Mouse (Mus musculus): ENCODE results near the gene Ptprb. TPM values are rescaled to one million over a fixed set of nuclear protein-coding genes. Genes with fewer than 3 reads are reported as not detected.

Gene Ptprb
- total and polyA plus RNA-seq, 2 experiments from 2014 or later: 3.3 to 9.8 TPM

- no peak for TF ChIP-seq CTCF (IDR thresholded peaks at IDR 0.05)
- H3K9me3 ChIP-seq (ENCODE audit: low read length): no peaks in the 10 kb centered on the region
- no peaks in the 10 kb centered on the region; the same call in 1 of the 2 replicates for H3K4me1 ChIP-seq (ENCODE audit: insufficient read depth, low read length)
- peak overlapping the region; percentile 50 for H3K4me3 ChIP-seq (ENCODE audit: low read depth, low read length)
- ATAC-seq (ENCODE audit: low FRiP score): no peak
- no peak for DNase-seq (ENCODE audit: low spot score)
- no peak overlapping the region for H3K27ac ChIP-seq (ENCODE audit: low read depth, low read length)
- H3K27me3 ChIP-seq (ENCODE audit: insufficient read depth, low read length): 0 out of 2 replicates have a peak, but pooled peaks cover 6% of the 10 kb centered on the region
- WGBS: 25% methylated on average over 7 of the region's 7 CpGs
- H3K36me3 ChIP-seq (ENCODE audit: insufficient read depth, low read length): no peaks in the 10 kb centered on the region
- peak overlapping the region; percentile 57 for H3K9ac ChIP-seq (replicated peaks; ENCODE audit: low read length, poor library complexity, severe bottlenecking)
- H3K4me2 ChIP-seq (ENCODE audit: low read depth, low read length, poor library complexity, severe bottlenecking): peak overlapping the region; percentile 99
Observed at GRCm38 (mm10) chr10:116300824-116301223, 25.5 kb downstream of the Ptprb start.

GRCm38 (mm10) chr10:116301258-116301657 lies 25.9 kb downstream of the Ptprb start:
- peak overlapping the region; percentile 50 for H3K4me3 ChIP-seq (ENCODE audit: low read depth, low read length)
- peak; percentile 49; the same call in 1 of the 2 replicates for ATAC-seq (ENCODE audit: low FRiP score)
- DNase-seq (ENCODE audit: low spot score): peak; percentile 17
- under 1% methylated on average over 28 of the region's 36 CpGs for WGBS
- H3K27ac ChIP-seq (ENCODE audit: low read depth, low read length): no peak overlapping the region
- H3K27me3 ChIP-seq (ENCODE audit: insufficient read depth, low read length): 0 out of 2 replicates have a peak, but pooled peaks cover 6% of the 10 kb centered on the region
- no peaks in the 10 kb centered on the region for H3K9me3 ChIP-seq (ENCODE audit: low read length)
- no peak for TF ChIP-seq CTCF (IDR thresholded peaks at IDR 0.05)
- peak overlapping the region; percentile 57 for H3K9ac ChIP-seq (replicated peaks; ENCODE audit: low read length, poor library complexity, severe bottlenecking)
- peak overlapping the region; percentile 99 for H3K4me2 ChIP-seq (ENCODE audit: low read depth, low read length, poor library complexity, severe bottlenecking)
- no peaks in the 10 kb centered on the region; the same call in 1 of the 2 replicates for H3K4me1 ChIP-seq (ENCODE audit: insufficient read depth, low read length)
- H3K36me3 ChIP-seq (ENCODE audit: insufficient read depth, low read length): no peaks in the 10 kb centered on the region

GRCm38 (mm10) chr10:116304355-116304754 lies 29.0 kb downstream of the Ptprb start:
- H3K27ac ChIP-seq (ENCODE audit: low read depth, low read length): no peak overlapping the region
- no peaks in the 10 kb centered on the region for H3K9me3 ChIP-seq (ENCODE audit: low read length)
- H3K9ac ChIP-seq (replicated peaks; ENCODE audit: low read length, poor library complexity, severe bottlenecking): no peak overlapping the region
- H3K27me3 ChIP-seq (ENCODE audit: insufficient read depth, low read length): 0 out of 2 replicates have a peak, but pooled peaks cover 6% of the 10 kb centered on the region
- no peak overlapping the region for H3K4me2 ChIP-seq (ENCODE audit: low read depth, low read length, poor library complexity, severe bottlenecking)
- WGBS: 94% methylated on average over 4 of the region's 4 CpGs
- no peaks in the 10 kb centered on the region for H3K36me3 ChIP-seq (ENCODE audit: insufficient read depth, low read length)
- no peak overlapping the region for H3K4me3 ChIP-seq (ENCODE audit: low read depth, low read length)
- ATAC-seq (ENCODE audit: low FRiP score) (no peak), DNase-seq (ENCODE audit: low spot score) (no peak)
- H3K4me1 ChIP-seq (ENCODE audit: insufficient read depth, low read length): no peaks in the 10 kb centered on the region; the same call in 1 of the 2 replicates
- TF ChIP-seq CTCF (IDR thresholded peaks at IDR 0.05): no peak

GRCm38 (mm10) chr10:116309460-116309859 lies 34.1 kb downstream of the Ptprb start:
- no peaks in the 10 kb centered on the region for H3K9me3 ChIP-seq (ENCODE audit: low read length)
- no peaks in the 10 kb centered on the region for H3K27me3 ChIP-seq (ENCODE audit: insufficient read depth, low read length)
- no peak overlapping the region for H3K9ac ChIP-seq (replicated peaks; ENCODE audit: low read length, poor library complexity, severe bottlenecking)
- H3K27ac ChIP-seq (ENCODE audit: low read depth, low read length): no peak overlapping the region
- H3K4me1 ChIP-seq (ENCODE audit: insufficient read depth, low read length): no peaks in the 10 kb centered on the region
- no peaks in the 10 kb centered on the region for H3K36me3 ChIP-seq (ENCODE audit: insufficient read depth, low read length)
- H3K4me3 ChIP-seq (ENCODE audit: low read depth, low read length): no peak overlapping the region
- TF ChIP-seq CTCF (IDR thresholded peaks at IDR 0.05): no peak
- WGBS: 85% methylated on average over 2 of the region's 2 CpGs
- no peak overlapping the region for H3K4me2 ChIP-seq (ENCODE audit: low read depth, low read length, poor library complexity, severe bottlenecking)
- DNase-seq (ENCODE audit: low spot score): no peak
- ATAC-seq (ENCODE audit: low FRiP score): no peak

- no peak for TF ChIP-seq CTCF (IDR thresholded peaks at IDR 0.05)
- H3K9ac ChIP-seq (replicated peaks; ENCODE audit: low read length, poor library complexity, severe bottlenecking): no peak overlapping the region
- ATAC-seq (ENCODE audit: low FRiP score): no peak
- H3K9me3 ChIP-seq (ENCODE audit: low read length): no peaks in the 10 kb centered on the region
- no peak overlapping the region for H3K4me3 ChIP-seq (ENCODE audit: low read depth, low read length)
- no peak overlapping the region for H3K4me2 ChIP-seq (ENCODE audit: low read depth, low read length, poor library complexity, severe bottlenecking)
- WGBS: 53% methylated on average over 11 of the region's 11 CpGs
- H3K27me3 ChIP-seq (ENCODE audit: insufficient read depth, low read length): no peaks in the 10 kb centered on the region
- H3K27ac ChIP-seq (ENCODE audit: low read depth, low read length): no peak overlapping the region
- no peaks in the 10 kb centered on the region for H3K4me1 ChIP-seq (ENCODE audit: insufficient read depth, low read length)
- no peaks in the 10 kb centered on the region for H3K36me3 ChIP-seq (ENCODE audit: insufficient read depth, low read length)
- DNase-seq (ENCODE audit: low spot score): no peak
Observed at GRCm38 (mm10) chr10:116310516-116311210, 35.3 kb downstream of the Ptprb start.

GRCm38 (mm10) chr10:116319246-116319645 lies 43.9 kb downstream of the Ptprb start:
- Histone ChIP-seq H3K9ac (replicated peaks; ENCODE audit: low read length, poor library complexity, severe bottlenecking) (no peak overlapping the region), H3K9me3 (ENCODE audit: low read length) (no peaks in the 10 kb centered on the region), H3K36me3 (ENCODE audit: insufficient read depth, low read length) (no peaks in the 10 kb centered on the region), H3K4me3 (ENCODE audit: low read depth, low read length) (no peak overlapping the region), H3K4me2 (ENCODE audit: low read depth, low read length, poor library complexity, severe bottlenecking) (0 out of 2 replicates have a peak overlapping the region, but pooled peaks have one; percentile 25), H3K4me1 (ENCODE audit: insufficient read depth, low read length) (no peaks in the 10 kb centered on the region), H3K27me3 (ENCODE audit: insufficient read depth, low read length) (no peaks in the 10 kb centered on the region), H3K27ac (ENCODE audit: low read depth, low read length) (no peak overlapping the region)
- WGBS: 20% methylated on average over 12 of the region's 12 CpGs
- ATAC-seq (ENCODE audit: low FRiP score): 0 out of 2 replicates have a peak, but pooled peaks have one; percentile 34
- peak; percentile 90 for TF ChIP-seq CTCF (IDR thresholded peaks at IDR 0.05)
- DNase-seq (ENCODE audit: low spot score): peak; percentile 93

All from midbrain, postnatal 0 days (tissue).